14 mouse cellular contexts compared by ENCODE assay signal in the genomic region with DNA sequence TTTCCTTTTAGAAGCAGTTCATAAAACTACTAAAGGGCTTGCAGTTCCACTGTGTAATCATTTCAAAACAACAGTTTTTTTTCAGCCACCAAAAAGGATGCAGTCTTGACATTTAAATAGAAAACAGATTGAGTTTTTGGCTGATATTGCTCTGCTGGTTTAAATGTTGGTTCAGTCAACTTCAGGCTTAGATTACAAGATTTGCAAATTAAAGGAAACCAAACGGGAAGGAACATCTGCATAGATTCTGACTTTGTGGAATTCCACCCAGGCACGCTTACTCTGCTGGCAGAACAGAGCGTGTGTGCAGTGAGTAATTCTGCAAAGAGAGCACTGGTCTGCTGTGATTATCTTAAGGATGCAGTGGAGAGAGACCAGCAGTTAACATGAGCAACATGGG.
A peak's percentile ranks its signal among the peaks of the same experiment; 100 is the strongest.
DNase-seq lines count a peak whose midpoint lies in the region; ATAC-seq and TF ChIP-seq lines count a peak whose summit lies in the region.
"Had no signal": no experiment of that assay in that cellular context is flagged by ENCODE, and none has a peak within 500 bp of the region (broad histone marks: within the 10 kb centered on the region; RNA-seq: fewer than 3 reads in every experiment).

No protein-coding gene starts in this region.

- peak in 1 of 2 experiments; percentile 28 for DNase-seq in heart, adult 2 months
- DNase-seq in urinary bladder, postnatal 14 days (ENCODE audit: low spot score): peak; percentile 24
- no peak for DNase-seq in urinary bladder, postnatal 10 days (ENCODE audit: low spot score)
- peak; percentile 28 to 33 for DNase-seq in heart, postnatal 10 days
- peak; percentile 21 for DNase-seq in telencephalon, adult 2 months (ENCODE audit: low read depth, low spot score)
- DNase-seq: cerebellum, adult 18-20 months; layer of hippocampus, adult 9-11 months had no signal

- intact Hi-C loops in heart, adult 2 months (cut with DNase I): no loop called here
- intact Hi-C loops in heart, postnatal 10 days (cut with DNase I): no loop called here

- TF ChIP-seq POLR2A in heart, adult 2 months (IDR thresholded peaks at IDR 0.05; ENCODE audit: insufficient read depth, low read depth, low read length): no peak

- no peak for TF ChIP-seq EP300 in heart, adult 2 months (IDR thresholded peaks at IDR 0.05; ENCODE audit: insufficient read depth, low read depth, low read length)

- H3K4me1 ChIP-seq in heart, adult 2 months (ENCODE audit: control insufficient read depth, insufficient read depth, low read length): peaks cover 8% of the 10 kb centered on the region
- H3K4me1 ChIP-seq in heart, embryonic 11.5 days (ENCODE audit: control insufficient read depth, insufficient read depth, low read length): no peaks in the 10 kb centered on the region
- H3K4me1 ChIP-seq in forebrain, embryonic 15.5 days: no peaks in the 10 kb centered on the region
- H3K4me1 ChIP-seq: midbrain, embryonic 13.5 days had no signal

- no peak overlapping the region for H3K9ac ChIP-seq in heart, adult 2 months (ENCODE audit: low read depth, low read length)
- H3K9ac ChIP-seq in heart, embryonic 11.5 days (ENCODE audit: low read depth, low read length): no peak overlapping the region
- no peak overlapping the region for H3K9ac ChIP-seq in forebrain, embryonic 15.5 days (replicated peaks)
- H3K9ac ChIP-seq: hindbrain, embryonic 14.5 days; midbrain, embryonic 13.5 days; neural tube, embryonic 13.5 days had no signal

- no peaks in the 10 kb centered on the region for H3K9me3 ChIP-seq in heart, embryonic 11.5 days (replicated peaks; ENCODE audit: control insufficient read depth, low read length)
- H3K9me3 ChIP-seq in forebrain, embryonic 15.5 days: no peaks in the 10 kb centered on the region
- H3K9me3 ChIP-seq: midbrain, embryonic 13.5 days; neural tube, embryonic 13.5 days had no signal

- no peaks in the 10 kb centered on the region; the same call in 1 of the 2 replicates for H3K36me3 ChIP-seq in heart, adult 2 months (ENCODE audit: control insufficient read depth, insufficient read depth, low read length)
- H3K36me3 ChIP-seq in heart, embryonic 11.5 days (ENCODE audit: control insufficient read depth, insufficient read depth, low read length): no peaks in the 10 kb centered on the region
- H3K36me3 ChIP-seq in forebrain, embryonic 15.5 days: no peaks in the 10 kb centered on the region
- H3K36me3 ChIP-seq: midbrain, embryonic 13.5 days; neural tube, embryonic 13.5 days had no signal

- no peaks in the 10 kb centered on the region for H3K27me3 ChIP-seq in heart, adult 2 months (ENCODE audit: control insufficient read depth, insufficient read depth, low read length)
- no peaks in the 10 kb centered on the region for H3K27me3 ChIP-seq in heart, embryonic 11.5 days (ENCODE audit: control insufficient read depth, insufficient read depth, low read length)
- H3K27me3 ChIP-seq in forebrain, embryonic 15.5 days: no peaks in the 10 kb centered on the region
- H3K27me3 ChIP-seq: midbrain, embryonic 13.5 days; neural tube, embryonic 13.5 days had no signal

- H3K4me3 ChIP-seq in heart, adult 2 months: no peak overlapping the region
- H3K4me3 ChIP-seq in heart, embryonic 11.5 days (ENCODE audit: low read depth, low read length): no peak overlapping the region
- H3K4me3 ChIP-seq in forebrain, embryonic 15.5 days: no peak overlapping the region
- H3K4me3 ChIP-seq: midbrain, embryonic 13.5 days; neural tube, embryonic 13.5 days had no signal

- H3K27ac ChIP-seq in heart, adult 2 months: peak overlapping the region; percentile 18
- H3K27ac ChIP-seq in heart, embryonic 11.5 days (ENCODE audit: low read depth, low read length): no peak overlapping the region
- H3K27ac ChIP-seq in forebrain, embryonic 15.5 days (replicated peaks): no peak overlapping the region
- H3K27ac ChIP-seq: hindbrain, embryonic 14.5 days; midbrain, embryonic 13.5 days; neural tube, embryonic 13.5 days had no signal

- no peaks in the 10 kb centered on the region for H3K79me2 ChIP-seq in heart, adult 2 months (replicated peaks; ENCODE audit: control insufficient read depth, insufficient read depth, low read length)

- WGBS in heart, adult 2 months: 39% methylated on average over 3 of the region's 3 CpGs
- 32% methylated on average over 3 of the region's 3 CpGs for WGBS in heart, embryonic 11.5 days (ENCODE audit: insufficient replicate concordance)
- WGBS in forebrain, embryonic 15.5 days: 54% methylated on average over 3 of the region's 3 CpGs

- no peak for ATAC-seq in heart, embryonic 11.5 days (replicated peaks; ENCODE audit: insufficient number of reproducible peaks, low FRiP score, low TSS enrichment)
- ATAC-seq in forebrain, embryonic 15.5 days (replicated peaks): no peak
- ATAC-seq in erythroblast, adult 5-6 weeks (replicated peaks; ENCODE audit: low FRiP score, poor library complexity, severe bottlenecking): no peak
- ATAC-seq: midbrain, embryonic 13.5 days had no signal

- TF ChIP-seq CTCF in heart, adult 2 months (IDR thresholded peaks at IDR 0.05): no peak

- H3K4me2 ChIP-seq in heart, embryonic 11.5 days: no peak overlapping the region
- H3K4me2 ChIP-seq in forebrain, embryonic 15.5 days (replicated peaks): no peak overlapping the region
- H3K4me2 ChIP-seq: hindbrain, embryonic 14.5 days; liver, embryonic 11.5 days; midbrain, embryonic 13.5 days; neural tube, embryonic 13.5 days had no signal
